Comparison of ENCODE assay signal across 34 mouse cellular contexts in the genomic region with DNA sequence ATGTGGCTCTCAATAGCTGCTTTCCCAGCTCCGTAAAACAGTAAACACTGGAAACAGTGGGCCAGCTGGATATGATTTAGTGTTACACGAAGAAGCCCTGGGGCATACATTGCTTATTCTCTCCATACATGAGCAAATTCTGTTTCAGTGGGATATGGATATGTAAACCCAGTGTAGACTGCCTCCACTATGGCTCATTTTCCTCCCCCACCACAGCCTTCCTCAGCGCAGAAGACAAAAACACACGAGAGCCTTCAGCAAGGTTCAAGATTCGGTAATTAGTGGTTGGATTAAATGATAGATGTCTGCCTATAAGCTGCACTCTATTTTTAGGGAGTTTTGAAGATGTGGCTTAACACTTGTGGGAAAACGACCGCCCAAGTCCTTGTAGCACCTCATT. TPM values are rescaled to one million over a fixed set of nuclear protein-coding genes. Genes with fewer than 3 reads are reported as not detected.
"Had no signal": no experiment of that assay in that cellular context is flagged by ENCODE, and none has a peak within 500 bp of the region (broad histone marks: within the 10 kb centered on the region; RNA-seq: fewer than 3 reads in every experiment).

No protein-coding gene starts in this region.

- DNase-seq: gastrocnemius, adult 2 months; gastrocnemius, postnatal 10 days; gastrocnemius, postnatal 25 days; heart, adult 2 months; heart, postnatal 14 days; heart, postnatal 36 days; kidney, adult 18-20 months; kidney, adult 8-10 months; kidney, postnatal 10 days; kidney, postnatal 25 days; kidney, postnatal 4 days; left cerebral cortex, postnatal 4 days had no signal

- ATAC-seq: hindbrain, embryonic 16.5 days; inflammation-experienced regulatory T-cells, adult 6 months; intestine, embryonic 15.5 days; intestine, postnatal 0 days; liver, embryonic 12.5 days had no signal

- H3K9ac ChIP-seq: heart, embryonic 13.5 days; heart, embryonic 15.5 days; hindbrain, embryonic 12.5 days; hindbrain, embryonic 14.5 days; intestine, embryonic 15.5 days; limb, embryonic 12.5 days; limb, embryonic 15.5 days; liver, embryonic 12.5 days; liver, embryonic 14.5 days had no signal

- H3K9me3 ChIP-seq: heart, embryonic 13.5 days; heart, embryonic 15.5 days; hindbrain, embryonic 10.5 days; hindbrain, embryonic 12.5 days; intestine, embryonic 15.5 days; limb, embryonic 12.5 days; limb, embryonic 15.5 days; liver, embryonic 12.5 days had no signal

- H3K27me3 ChIP-seq: heart, embryonic 13.5 days; heart, embryonic 15.5 days; hindbrain, embryonic 12.5 days; intestine, embryonic 15.5 days; limb, embryonic 15.5 days; liver, embryonic 12.5 days had no signal

- H3K36me3 ChIP-seq: heart, embryonic 13.5 days; heart, embryonic 15.5 days; hindbrain, embryonic 12.5 days; intestine, embryonic 15.5 days; limb, embryonic 12.5 days; limb, embryonic 15.5 days; liver, embryonic 12.5 days had no signal

- H3K27ac ChIP-seq: gastrocnemius, adult 2 months; heart, adult 2 months; heart, embryonic 13.5 days; heart, embryonic 15.5 days; hindbrain, embryonic 10.5 days; hindbrain, embryonic 12.5 days; hindbrain, embryonic 14.5 days; intestine, embryonic 15.5 days; layer of hippocampus, adult 2 months; left cerebral cortex, adult 2 months; limb, embryonic 12.5 days; limb, embryonic 15.5 days; liver, embryonic 12.5 days; liver, embryonic 14.5 days had no signal

- H3K4me2 ChIP-seq: heart, embryonic 11.5 days; heart, embryonic 13.5 days; heart, embryonic 15.5 days; hindbrain, embryonic 12.5 days; hindbrain, embryonic 14.5 days; intestine, embryonic 15.5 days; limb, embryonic 12.5 days; limb, embryonic 15.5 days; liver, embryonic 12.5 days had no signal

- H3K4me1 ChIP-seq: heart, embryonic 15.5 days; hindbrain, embryonic 10.5 days; hindbrain, embryonic 12.5 days; intestine, embryonic 15.5 days; limb, embryonic 12.5 days; limb, embryonic 15.5 days; liver, embryonic 12.5 days had no signal

- H3K4me3 ChIP-seq: gastrocnemius, adult 2 months; heart, adult 2 months; heart, embryonic 13.5 days; heart, embryonic 15.5 days; hindbrain, embryonic 10.5 days; hindbrain, embryonic 12.5 days; intestine, embryonic 15.5 days; layer of hippocampus, adult 2 months; left cerebral cortex, adult 2 months; limb, embryonic 12.5 days; limb, embryonic 15.5 days; liver, embryonic 12.5 days had no signal

RNA-seq across cellular contexts. Expression of gene Sox2, which starts 36.1 kb away (rescaled TPM):
- total RNA-seq: gastrocnemius, adult 2 months; gastrocnemius, postnatal 25 days; granulocyte monocyte progenitor cell, adult 5-6 weeks; heart, adult 2 months; liver, adult 2 months had no signal
- polyA plus RNA-seq: heart, postnatal 0 days; inflammation-experienced regulatory T-cells, adult 6 months; kidney, embryonic 14.5 days; kidney, embryonic 16.5 days; liver, adult 2 months; liver, embryonic 12.5 days; liver, embryonic 16.5 days had no signal
